Mouse (Mus musculus) thymus, adult 2 months (tissue): Measurements from ENCODE around the gene Zc2hc1b. TPM values are rescaled to one million over a fixed set of nuclear protein-coding genes. Genes with fewer than 3 reads are reported as not detected.

Source experiments
- DNase-seq: peaks from one replicate; pipeline ENCODE4 v3.0.0; 2021
- H3K27ac ChIP-seq: fragments of 200-500 bp; 2 replicates; pipeline ENCODE4 v1.5.1; 2012; ENCODE audit warnings: low read length, control low read depth; ENCODE audit not compliant: control insufficient read depth, insufficient read depth
- H3K27me3 ChIP-seq: fragments of 200-500 bp; 2 replicates; pipeline ENCODE4 v1.6.1; 2012; ENCODE audit warnings: mild to moderate bottlenecking, low read length, moderate library complexity, mixed read lengths; ENCODE audit not compliant: control insufficient read depth, insufficient read depth
- H3K36me3 ChIP-seq: fragments of 200-500 bp; 2 replicates; pipeline ENCODE4 v1.6.1; 2012; ENCODE audit warnings: mild to moderate bottlenecking, low read length, moderate library complexity; ENCODE audit not compliant: control insufficient read depth, insufficient read depth
- H3K4me1 ChIP-seq: fragments of 200-500 bp; replicated peaks from 2 replicates; pipeline ENCODE4 v1.6.1; 2012; ENCODE audit warnings: low read length; ENCODE audit not compliant: control insufficient read depth, insufficient read depth
- H3K4me3 ChIP-seq: fragments of 200-500 bp; 2 replicates; pipeline ENCODE4 v1.5.1; 2012; ENCODE audit warnings: mild to moderate bottlenecking, low read length, control low read depth, moderate library complexity; ENCODE audit not compliant: control insufficient read depth, insufficient read depth
- CTCF ChIP-seq: fragments of 200-500 bp; IDR thresholded peaks from 2 replicates; pipeline ENCODE4 v1.5.1; 2012; ENCODE audit warnings: mild to moderate bottlenecking, control low read depth, low read length, moderate library complexity, borderline replicate concordance; ENCODE audit not compliant: control insufficient read depth, poor library complexity, insufficient read depth; ENCODE audit errors: extremely low read depth
- POLR2A ChIP-seq: fragments of 200-500 bp; IDR thresholded peaks from 2 replicates; pipeline ENCODE4 v1.6.1; 2012; ENCODE audit warnings: mild to moderate bottlenecking, low read length, control low read depth, moderate library complexity; ENCODE audit not compliant: control insufficient read depth, poor library complexity, insufficient read depth; ENCODE audit errors: extremely low read depth
- WGBS: fragments of 180-500 bp; shearing (Covaris S2); methylation state at CpG from one replicate; pipeline ENCODE4 v1.1.7; 2018; 5-methylcytosine and 5-hydroxymethylcytosine counted together
- polyA plus RNA-seq: library from polyadenylated mRNA; depleted of rRNA; stranded (reverse); fragments of >200 nt; gene quantifications from 2 replicates; pipeline ENCODE4 v1.2.3, GENCODE M21; 2012

Zc2hc1b gene
- polyA plus RNA-seq, 1 experiment: not detected

DNA sequence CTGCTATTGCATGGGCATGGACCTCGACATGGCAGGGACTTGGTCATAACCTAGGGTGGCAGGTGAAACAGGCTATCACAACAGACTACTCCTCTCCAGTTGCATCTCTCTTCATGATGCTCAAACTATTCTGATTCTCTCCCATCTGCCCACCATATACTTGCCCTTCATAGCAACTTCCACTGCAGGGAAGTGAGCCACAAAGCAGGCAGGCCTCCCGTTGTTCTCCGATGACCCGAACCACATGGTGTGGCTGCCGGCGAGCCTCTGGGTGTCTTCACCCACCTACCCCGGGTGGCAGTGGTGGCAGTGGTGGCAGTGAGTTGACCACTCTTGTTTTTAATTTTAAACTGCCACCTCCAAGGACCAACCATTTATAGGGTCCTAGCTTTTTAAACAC lies 42.1 kb downstream of the Zc2hc1b start:
- TF ChIP-seq CTCF (no peak), POLR2A (no peak)
- no peaks in the 10 kb centered on the region for H3K4me1 ChIP-seq
- no peak overlapping the region for H3K27ac ChIP-seq
- no peak overlapping the region for H3K4me3 ChIP-seq
- no peaks in the 10 kb centered on the region for H3K36me3 ChIP-seq
- WGBS: 96% methylated on average over 7 of the region's 7 CpGs
- DNase-seq: no peak
- H3K27me3 ChIP-seq: no peaks in the 10 kb centered on the region

DNA sequence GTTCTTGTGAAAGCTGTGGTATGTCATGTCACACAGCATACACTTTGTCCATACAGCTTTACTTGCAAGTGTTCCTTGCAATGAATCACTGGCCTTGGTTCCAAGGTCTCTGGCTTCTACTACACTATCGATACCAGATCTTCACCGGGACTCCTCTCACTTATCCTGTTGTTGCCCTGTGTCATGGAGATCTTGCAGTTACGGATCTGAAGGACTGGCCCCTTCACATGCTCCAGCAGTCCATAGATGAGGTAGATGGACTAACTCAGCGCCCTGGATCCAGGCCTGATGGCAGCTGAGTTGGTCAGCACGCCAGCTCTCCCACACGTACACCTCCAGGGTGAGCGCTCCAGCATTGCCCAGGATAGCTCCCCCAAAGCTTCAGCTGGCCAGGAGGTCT lies 42.5 kb downstream of the Zc2hc1b start:
- H3K4me3 ChIP-seq: no peak overlapping the region
- no peak for DNase-seq

DNA sequence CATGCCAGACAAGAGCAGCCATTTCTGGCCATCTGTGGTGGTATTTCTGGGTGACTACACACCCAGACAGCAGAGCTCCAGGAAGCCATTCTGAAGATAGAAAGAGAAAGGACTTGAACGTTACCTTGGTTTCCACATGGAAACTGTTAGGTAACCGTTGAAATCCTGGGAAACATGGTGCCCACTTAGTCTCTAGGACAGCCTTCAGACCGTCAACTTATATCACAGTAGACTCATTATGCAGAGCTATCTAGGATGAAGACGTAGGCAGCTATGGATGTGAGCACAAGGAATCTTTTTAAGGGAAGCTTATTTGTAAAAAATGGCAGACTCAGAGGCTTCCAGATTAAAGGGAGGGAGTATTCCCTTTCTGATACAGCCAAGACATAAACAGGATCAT lies 44.0 kb downstream of the Zc2hc1b start:
- no peak for DNase-seq
- Histone ChIP-seq H3K36me3 (no peaks in the 10 kb centered on the region), H3K4me3 (no peak overlapping the region), H3K27me3 (no peaks in the 10 kb centered on the region), H3K27ac (no peak overlapping the region), H3K4me1 (no peaks in the 10 kb centered on the region)
- TF ChIP-seq POLR2A (no peak), CTCF (no peak)
- 94% methylated on average over 4 of the region's 4 CpGs for WGBS

More for the DNA sequence above, 42.5 kb downstream of the Zc2hc1b start:
- WGBS: 96% methylated on average over 7 of the region's 7 CpGs
- Histone ChIP-seq H3K27me3 (no peaks in the 10 kb centered on the region), H3K36me3 (no peaks in the 10 kb centered on the region), H3K27ac (no peak overlapping the region), H3K4me1 (no peaks in the 10 kb centered on the region)
- TF ChIP-seq POLR2A: no peak
- TF ChIP-seq CTCF: no peak

DNA sequence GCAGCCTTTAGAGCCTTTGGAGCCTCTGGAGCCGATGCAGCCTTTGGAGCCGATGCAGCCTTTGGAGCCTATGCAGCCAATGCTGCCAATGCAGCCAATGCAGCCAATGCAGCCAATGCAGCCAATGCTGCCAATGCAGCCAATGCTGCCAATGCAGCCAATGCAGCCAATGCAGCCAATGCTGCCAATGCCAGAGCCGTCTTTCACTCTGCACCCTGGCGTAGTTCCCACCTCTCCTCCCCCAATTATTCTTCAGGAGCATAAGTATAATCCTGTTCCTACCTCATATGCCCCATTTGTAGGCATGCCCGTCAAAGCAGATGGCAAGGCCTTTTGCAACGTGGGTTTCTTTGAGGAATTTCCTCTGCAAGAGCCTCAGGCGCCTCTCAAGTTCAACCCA lies 49.9 kb downstream of the Zc2hc1b start:
- no peak overlapping the region for H3K27ac ChIP-seq
- TF ChIP-seq POLR2A (no peak), CTCF (no peak)
- WGBS: 95% methylated on average over 7 of the region's 7 CpGs
- H3K36me3 ChIP-seq: no peaks in the 10 kb centered on the region
- H3K4me3 ChIP-seq: no peak overlapping the region
- no peak for DNase-seq
- H3K4me1 ChIP-seq: no peaks in the 10 kb centered on the region
- no peaks in the 10 kb centered on the region for H3K27me3 ChIP-seq

DNA sequence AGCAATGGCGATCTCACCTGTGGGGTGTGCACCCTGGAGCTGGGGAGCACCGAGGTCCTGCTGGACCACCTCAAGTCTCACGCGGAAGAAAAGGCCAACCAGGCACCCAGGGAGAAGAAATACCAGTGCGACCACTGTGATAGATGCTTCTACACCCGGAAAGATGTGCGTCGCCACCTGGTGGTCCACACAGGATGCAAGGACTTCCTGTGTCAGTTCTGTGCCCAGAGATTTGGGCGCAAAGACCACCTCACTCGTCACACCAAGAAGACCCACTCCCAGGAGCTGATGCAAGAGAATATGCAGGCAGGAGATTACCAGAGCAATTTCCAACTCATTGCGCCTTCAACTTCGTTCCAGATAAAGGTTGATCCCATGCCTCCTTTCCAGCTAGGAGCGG lies 50.5 kb downstream of the Zc2hc1b start:
- Histone ChIP-seq H3K27me3 (no peaks in the 10 kb centered on the region), H3K36me3 (no peaks in the 10 kb centered on the region), H3K4me1 (no peaks in the 10 kb centered on the region), H3K27ac (no peak overlapping the region), H3K4me3 (no peak overlapping the region)
- TF ChIP-seq POLR2A: no peak
- 0 out of 2 replicates have a peak, but pooled peaks have one; percentile 18 for TF ChIP-seq CTCF
- DNase-seq: peak; percentile 12
- WGBS: 88% methylated on average over 13 of the region's 13 CpGs

DNA sequence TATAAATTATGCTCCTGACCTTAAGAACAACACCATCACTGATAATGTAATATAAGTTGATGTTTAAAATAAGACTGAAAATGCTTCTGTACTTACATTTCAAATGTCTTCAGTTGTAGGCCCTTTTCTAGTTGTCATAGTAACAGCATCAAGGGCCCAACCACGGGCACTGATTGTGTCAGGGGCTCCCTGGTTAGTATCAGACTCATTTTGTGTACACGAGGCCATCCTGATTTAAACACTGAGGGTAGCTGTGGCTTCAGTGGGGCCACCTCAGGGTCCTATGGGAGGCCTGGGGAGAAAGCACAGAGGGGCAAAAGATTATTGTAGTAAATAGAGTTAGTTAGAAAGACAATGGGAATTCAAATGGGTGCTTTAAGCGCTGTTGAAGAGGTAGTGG lies 52.0 kb downstream of the Zc2hc1b start:
- DNase-seq: no peak
- Histone ChIP-seq H3K27me3 (no peaks in the 10 kb centered on the region), H3K4me1 (no peaks in the 10 kb centered on the region), H3K36me3 (no peaks in the 10 kb centered on the region), H3K27ac (no peak overlapping the region), H3K4me3 (no peak overlapping the region)
- TF ChIP-seq POLR2A (no peak), CTCF (no peak)
- 81% methylated on average over 3 of the region's 3 CpGs for WGBS

DNA sequence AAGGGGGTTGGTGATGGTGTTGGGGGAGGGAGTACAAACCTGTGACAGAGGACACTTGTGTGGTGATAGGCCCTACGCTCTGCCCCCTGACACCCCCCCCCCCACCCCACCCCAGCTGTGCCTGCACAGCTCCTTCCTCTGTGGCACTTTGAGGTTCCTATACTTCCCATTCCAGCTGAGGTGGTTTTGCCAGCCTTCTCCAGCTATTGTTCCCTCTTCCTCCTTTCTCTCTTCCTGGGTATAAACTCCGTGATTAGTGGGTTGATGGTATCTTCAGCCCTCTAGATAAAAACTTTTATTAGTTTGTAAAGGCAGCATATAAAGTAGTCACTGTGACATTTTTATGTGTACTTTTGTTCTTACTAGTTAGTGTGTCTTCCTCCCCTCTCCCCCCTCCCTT lies 58.5 kb downstream of the Zc2hc1b start:
- no peak overlapping the region for H3K4me3 ChIP-seq
- TF ChIP-seq CTCF (no peak), POLR2A (no peak)
- no peaks in the 10 kb centered on the region for H3K27me3 ChIP-seq
- no peak for DNase-seq
- 50% methylated on average over 2 of the region's 2 CpGs for WGBS
- no peaks in the 10 kb centered on the region for H3K36me3 ChIP-seq
- no peaks in the 10 kb centered on the region for H3K4me1 ChIP-seq
- no peak overlapping the region for H3K27ac ChIP-seq
